Mouse (Mus musculus) liver, embryonic 14.5 days (tissue): Measurements from ENCODE around the gene Gm12248. TPM values are rescaled to one million over a fixed set of nuclear protein-coding genes. Genes with fewer than 3 reads are reported as not detected.

Source experiments
- ATAC-seq: fragments of 200-750 bp; cut with Nextera tagmentation; 2 replicates; pipeline ENCODE4 v1.8.0; 2017; ENCODE audit warnings: moderate number of reproducible peaks, mild to moderate bottlenecking, moderate library complexity; ENCODE audit not compliant: insufficient read depth
- DNase-seq, 3 experiments: peaks; one replicate each; pipeline ENCODE4 v3.0.0-alpha.2; 2012 to 2013; ENCODE audit warnings: low read depth in 3 of 3, low spot score in 3 of 3
- H3K27ac ChIP-seq: fragments of 300-500 bp; sonication (generic); 2 replicates; pipeline ENCODE4 v1.5.1; 2014; ENCODE audit warnings: moderate library complexity, mild to moderate bottlenecking, control low read depth, inconsistent platforms
- H3K27me3 ChIP-seq: fragments of 300-500 bp; sonication (generic); 2 replicates; pipeline ENCODE4 v1.6.1; 2014; ENCODE audit warnings: mild to moderate bottlenecking, low read length, moderate library complexity; ENCODE audit not compliant: control insufficient read depth, insufficient read depth
- H3K36me3 ChIP-seq: fragments of 300-500 bp; sonication (generic); replicated peaks from 2 replicates; pipeline ENCODE4 v1.6.1; 2014; ENCODE audit warnings: low read depth; ENCODE audit not compliant: control insufficient read depth, insufficient read depth
- H3K4me1 ChIP-seq, 2 experiments: fragments of 200-500 bp in 1 of 2; fragments of 300-500 bp in 1 of 2; sonication (generic) in 1 of 2; replicated peaks; 2 replicates each; pipeline ENCODE4 v1.6.1; 2012 to 2014; ENCODE audit warnings: antibody characterized with exemption in 1 of 2, inconsistent platforms in 1 of 2, low read length in 1 of 2; ENCODE audit not compliant: control insufficient read depth in 2 of 2, insufficient read depth in 2 of 2
- H3K4me2 ChIP-seq: fragments of 300-500 bp; sonication (generic); 2 replicates; pipeline ENCODE4 v1.6.1; 2014; ENCODE audit warnings: low read depth, mild to moderate bottlenecking, control low read depth, moderate library complexity
- H3K4me3 ChIP-seq, 2 experiments: fragments of 200-500 bp in 1 of 2; fragments of 300-500 bp in 1 of 2; sonication (generic) in 1 of 2; 2 replicates each; pipeline ENCODE4 v1.5.1; 2012 to 2014; ENCODE audit warnings: low read depth in 2 of 2, low read length in 2 of 2, mild to moderate bottlenecking in 2 of 2, control low read depth in 1 of 2, inconsistent platforms in 1 of 2, moderate library complexity in 1 of 2; ENCODE audit not compliant: insufficient read depth in 1 of 2
- H3K9ac ChIP-seq: fragments of 300-500 bp; sonication (generic); replicated peaks from 2 replicates; pipeline ENCODE4 v1.6.1; 2014; ENCODE audit warnings: mild to moderate bottlenecking, control low read depth, moderate library complexity
- H3K9me3 ChIP-seq: fragments of 300-500 bp; sonication (generic); 2 replicates; pipeline ENCODE4 v1.6.1; 2016; ENCODE audit warnings: low read length, mixed read lengths; ENCODE audit not compliant: control insufficient read depth
- CTCF ChIP-seq: IDR thresholded peaks from 2 replicates; pipeline ENCODE4 v1.5.1; 2016; ENCODE audit warnings: antibody characterized with exemption, low read depth, control low read depth
- EP300 ChIP-seq: IDR thresholded peaks from 2 replicates; pipeline ENCODE4 v1.6.1; 2016; ENCODE audit warnings: antibody characterized with exemption, low read depth
- WGBS: fragments of 180-500 bp; shearing (Covaris S2); extraction: QIAGEN DNeasy Blood & Tissue Kit; methylation state at CpG from one replicate; pipeline ENCODE4 v1.1.7; 2014; ENCODE audit not compliant: insufficient replicate concordance; 5-methylcytosine and 5-hydroxymethylcytosine counted together
- polyA plus RNA-seq, 2 experiments: library from polyadenylated mRNA; depleted of rRNA in 1 of 2; stranded (reverse) in 1 of 2; unstranded in 1 of 2; fragments of >200 nt; fragmentation: Nextera tagmentation in 1 of 2; extraction: Ambion mirVana in 1 of 2; gene quantifications; 2 replicates each; pipeline versions ENCODE4 v1.2.1 to v1.2.3; 2012 to 2014

Gm12248 gene
- polyA plus RNA-seq, 2 experiments, result not detected

GRCm38 (mm10) chr11:58042861-58043431, 50.0 kb downstream of the Gm12248 start:
- Histone ChIP-seq H3K4me2 (no peak overlapping the region), H3K9ac (no peak overlapping the region), H3K27me3 (no peaks in the 10 kb centered on the region), H3K9me3 (no peaks in the 10 kb centered on the region), H3K36me3 (peaks cover 63% of the 10 kb centered on the region), H3K4me3 (no peak overlapping the region), H3K4me1 (no peaks in the 10 kb centered on the region), H3K27ac (no peak overlapping the region)
- no peak for DNase-seq
- TF ChIP-seq EP300 (no peak), CTCF (no peak)
- whole genome bisulfite sequencing, result 77% methylated on average over 5 of the region's 5 CpGs
- ATAC-seq, result no peak

GRCm38 (mm10) chr11:58039027-58039426, 53.9 kb downstream of the Gm12248 start:
- Histone ChIP-seq H3K9ac (no peak overlapping the region), H3K4me2 (no peak overlapping the region), H3K4me3 (no peak overlapping the region), H3K27ac (no peak overlapping the region), H3K9me3 (no peaks in the 10 kb centered on the region), H3K36me3 (peaks cover 28% of the 10 kb centered on the region), H3K4me1 (peaks cover 5% of the 10 kb centered on the region in 2 experiments; a peak in 3 of 4 replicates), H3K27me3 (no peaks in the 10 kb centered on the region)
- ATAC-seq (no peak), DNase-seq (no peak)
- peak; percentile 69 for TF ChIP-seq CTCF
- no peak for TF ChIP-seq EP300
- WGBS, result 33% methylated on average over 1 of the region's 1 CpGs

GRCm38 (mm10) chr11:58033635-58034034, 59.3 kb downstream of the Gm12248 start:
- ATAC-seq (no peak), DNase-seq (no peak)
- WGBS, result 39% methylated on average over 3 of the region's 3 CpGs
- H3K36me3 ChIP-seq, result no peaks in the 10 kb centered on the region
- no peak overlapping the region for H3K9ac ChIP-seq
- H3K27me3 ChIP-seq, result no peaks in the 10 kb centered on the region
- H3K4me2 ChIP-seq, result no peak overlapping the region
- TF ChIP-seq CTCF, result no peak
- no peak for TF ChIP-seq EP300
- peaks cover 15 to 42% of the 10 kb centered on the region in 2 experiments for H3K4me1 ChIP-seq
- no peak overlapping the region for H3K27ac ChIP-seq
- H3K4me3 ChIP-seq, result no peak overlapping the region
- no peaks in the 10 kb centered on the region for H3K9me3 ChIP-seq

DNA sequence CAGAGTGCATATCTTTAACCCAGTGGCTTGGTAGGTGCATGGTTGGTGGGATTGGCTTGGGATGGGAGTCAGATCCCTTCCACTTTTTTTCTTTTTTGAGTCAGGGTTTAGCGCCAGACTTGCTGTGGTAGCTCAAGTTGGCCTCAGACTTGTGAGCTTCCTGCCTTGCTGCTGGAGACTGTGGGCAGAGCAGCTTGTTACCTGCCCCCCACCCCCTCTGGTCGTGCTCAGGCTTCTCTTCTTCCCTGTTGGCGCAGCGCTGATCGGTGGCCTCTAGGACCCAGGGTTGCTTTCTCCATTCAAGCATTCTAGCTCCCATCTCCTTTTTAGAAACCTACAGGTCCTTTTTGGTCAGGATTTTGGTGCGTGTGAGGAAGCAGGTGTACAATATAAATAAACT, 61.8 kb downstream of the Gm12248 start:
- Histone ChIP-seq H3K36me3 (no peaks in the 10 kb centered on the region), H3K4me2 (no peak overlapping the region), H3K27ac (no peak overlapping the region), H3K4me3 (no peak overlapping the region), H3K9ac (no peak overlapping the region), H3K4me1 (peaks cover 12 to 43% of the 10 kb centered on the region in 2 experiments), H3K27me3 (no peaks in the 10 kb centered on the region), H3K9me3 (no peaks in the 10 kb centered on the region)
- DNase-seq (no peak), ATAC-seq (no peak)
- TF ChIP-seq CTCF (no peak), EP300 (no peak)
- WGBS, result 57% methylated on average over 6 of the region's 6 CpGs

DNA sequence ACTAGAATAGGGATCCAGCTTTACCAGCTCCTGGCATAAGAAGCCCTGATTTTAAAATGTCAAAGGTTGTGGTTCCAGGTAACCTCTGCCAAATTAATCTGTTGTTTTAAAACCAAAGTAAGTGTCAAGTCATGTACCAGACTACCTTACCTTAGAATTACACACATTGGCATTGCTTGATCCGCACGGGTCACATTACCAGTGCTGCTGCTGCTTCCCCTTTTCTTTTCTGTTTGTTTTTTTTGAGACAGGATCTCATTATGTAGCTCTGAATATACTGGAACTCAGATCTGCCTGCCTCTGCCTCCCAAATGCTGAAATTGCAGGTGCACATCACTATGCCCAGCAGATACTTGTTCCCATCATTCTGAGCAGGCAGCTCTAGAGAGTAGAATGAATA, 63.1 kb downstream of the Gm12248 start:
- H3K27ac ChIP-seq, result no peak overlapping the region
- no peak for ATAC-seq

More for the DNA sequence above, 63.1 kb downstream of the Gm12248 start:
- H3K9ac ChIP-seq, result no peak overlapping the region
- no peak overlapping the region for H3K4me2 ChIP-seq
- no peak for TF ChIP-seq CTCF
- no peak for TF ChIP-seq EP300
- H3K36me3 ChIP-seq, result no peaks in the 10 kb centered on the region
- peaks cover 12 to 50% of the 10 kb centered on the region in 2 experiments for H3K4me1 ChIP-seq
- no peaks in the 10 kb centered on the region for H3K27me3 ChIP-seq
- no peaks in the 10 kb centered on the region for H3K9me3 ChIP-seq
- 22% methylated on average over 2 of the region's 2 CpGs for whole genome bisulfite sequencing
- H3K4me3 ChIP-seq, result no peak overlapping the region
- DNase-seq, result no peak
